Mouse (Mus musculus) stomach, postnatal 0 days (tissue): ENCODE data around the gene Adgrb3.

ENCODE experiments used
- CTCF ChIP-seq: IDR thresholded peaks from 2 replicates; pipeline ENCODE4 v1.5.1; 2016; ENCODE audit warnings: antibody characterized with exemption, low read depth, mild to moderate bottlenecking, moderate library complexity
- EP300 ChIP-seq: optimal IDR thresholded peaks from 2 replicates; pipeline ENCODE3; 2016; ENCODE audit warnings: antibody characterized with exemption

DNA sequence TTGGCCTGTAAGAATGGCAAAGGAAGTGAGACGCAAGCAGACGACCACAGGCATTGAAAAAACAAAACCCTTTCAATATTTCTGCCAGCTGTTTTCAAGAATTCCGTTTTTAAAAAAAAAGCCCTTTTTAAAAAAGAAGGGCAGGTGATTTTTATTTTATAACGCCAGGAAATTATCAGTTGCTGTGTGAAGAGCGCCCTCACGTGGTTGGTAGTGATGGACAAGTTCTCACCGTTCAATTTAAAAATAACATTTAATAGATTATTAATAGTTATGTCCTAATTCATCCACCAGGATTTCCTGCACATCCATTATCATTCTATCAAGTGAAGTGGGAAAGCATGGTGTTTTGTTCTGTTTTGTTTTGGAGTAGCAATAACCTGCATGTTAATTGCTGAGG is 2.7 kb downstream of the Adgrb3 start:
- TF ChIP-seq CTCF (peak; percentile 65), EP300 (no peak)
